Mouse (Mus musculus) layer of hippocampus, adult 2 months (tissue): ENCODE measurements around the gene Cdk5rap3. TPM values are rescaled to one million over a fixed set of nuclear protein-coding genes. Genes with fewer than 3 reads are reported as not detected.

Experiments used
- DNase-seq, 2 experiments: peaks; one replicate each; pipeline ENCODE4 v3.0.0; 2022; ENCODE audit warnings: low spot score in 2 of 2
- H3K27ac ChIP-seq: fragments of 200-600 bp; 2 replicates; pipeline ENCODE4 v1.8.1; 2022
- H3K4me3 ChIP-seq: fragments of 200-600 bp; 2 replicates; pipeline ENCODE4 v1.8.1; 2022; ENCODE audit warnings: mild to moderate bottlenecking
- CTCF ChIP-seq: fragments of 200-600 bp; conservative IDR thresholded peaks from 2 replicates; pipeline ENCODE4 v1.8.1; 2022; ENCODE audit warnings: antibody characterized with exemption, mild to moderate bottlenecking, moderate library complexity
- total RNA-seq, 2 experiments: library from RNA; stranded (reverse); gene quantifications; 2 replicates each; pipeline ENCODE4 v1.2.3; 2021

The Cdk5rap3 gene
- total RNA-seq, 2 experiments from 2014 or later, result 34.5 to 41.6 TPM

DNA sequence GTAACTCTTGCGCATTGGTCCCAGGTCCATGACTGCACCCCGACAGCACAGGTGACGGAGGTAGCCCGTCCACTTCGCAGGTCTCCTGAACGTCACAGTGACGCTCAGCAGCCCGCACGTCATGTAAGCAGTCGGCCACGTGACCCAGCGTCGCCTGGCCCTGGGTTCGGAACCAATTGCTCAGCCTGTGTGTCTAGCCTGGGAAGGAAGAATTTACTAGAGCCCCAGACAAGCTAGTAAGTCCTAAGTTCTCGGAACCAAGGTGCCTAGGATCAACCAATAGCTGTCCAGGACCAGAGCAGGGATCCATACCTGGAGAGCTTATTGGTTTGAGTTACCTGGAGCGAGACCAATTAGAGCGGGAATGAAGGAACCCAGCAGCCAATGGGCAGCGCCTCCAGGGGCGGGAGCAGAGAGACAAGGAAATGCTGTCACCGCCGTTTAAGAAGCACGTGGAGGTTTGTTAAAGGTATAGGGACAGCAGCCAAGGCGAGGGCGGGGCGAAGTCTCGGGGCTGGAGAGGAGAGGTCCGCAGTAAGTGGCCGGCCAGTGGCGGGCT is 27.5 kb upstream of the Cdk5rap3 start, which contains the start of gene Pnpo:
Pnpo (minus strand) TSS at position 241 of the 559 bp plus-strand sequence.
- Histone ChIP-seq H3K4me3 (peak within 1 kb of the TSS; percentile 84), H3K27ac (peak within 1 kb of the TSS; percentile 87)
- TF ChIP-seq CTCF, result no peak
- DNase-seq, result peak; percentile 88 to 96

DNA sequence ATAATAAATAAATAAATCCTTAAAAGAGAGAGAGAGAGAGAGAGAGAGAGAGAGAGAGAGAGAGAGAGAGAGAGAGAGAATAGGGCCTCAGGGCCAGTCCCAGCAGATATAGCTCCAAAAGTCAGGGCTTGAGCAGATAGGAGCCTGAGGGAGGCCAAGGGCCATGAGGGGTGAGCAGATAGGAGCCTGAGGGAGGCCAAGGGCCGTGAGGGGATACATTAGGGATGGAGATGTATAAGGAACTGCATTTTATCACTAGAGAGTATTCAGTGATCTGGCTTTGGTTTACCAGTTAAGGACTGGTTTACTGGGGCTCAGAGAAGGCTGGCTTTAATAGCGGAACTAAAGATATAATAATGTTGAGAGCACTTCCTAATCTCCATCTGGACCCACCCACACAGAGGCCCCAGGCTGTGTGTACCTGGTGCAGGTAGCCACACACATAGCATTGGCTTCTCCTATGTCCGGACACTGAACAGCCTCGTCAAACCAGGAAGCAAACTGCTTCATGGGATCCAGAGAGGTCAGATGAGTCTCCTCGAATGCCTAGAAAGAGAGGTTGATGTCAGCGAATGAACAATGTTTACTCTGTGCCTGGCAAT is 25.8 kb upstream of the Cdk5rap3 start:
- no peak for DNase-seq
- Histone ChIP-seq H3K4me3 (no peak overlapping the region), H3K27ac (no peak overlapping the region)
- TF ChIP-seq CTCF, result no peak

GRCm38 (mm10) chr11:96940578-96941465 is 24.5 kb upstream of the Cdk5rap3 start:
- no peak for DNase-seq
- no peak for TF ChIP-seq CTCF
- H3K4me3 ChIP-seq, result no peak overlapping the region
- H3K27ac ChIP-seq, result no peak overlapping the region

GRCm38 (mm10) chr11:96938426-96938800 is 22.1 kb upstream of the Cdk5rap3 start:
- H3K27ac ChIP-seq, result no peak overlapping the region
- no peak overlapping the region for H3K4me3 ChIP-seq
- no peak for DNase-seq
- no peak for TF ChIP-seq CTCF

GRCm38 (mm10) chr11:96937549-96938425 is 21.5 kb upstream of the Cdk5rap3 start:
- Histone ChIP-seq H3K4me3 (no peak overlapping the region), H3K27ac (no peak overlapping the region)
- peak; percentile 79 for TF ChIP-seq CTCF
- DNase-seq, result no peak

DNA sequence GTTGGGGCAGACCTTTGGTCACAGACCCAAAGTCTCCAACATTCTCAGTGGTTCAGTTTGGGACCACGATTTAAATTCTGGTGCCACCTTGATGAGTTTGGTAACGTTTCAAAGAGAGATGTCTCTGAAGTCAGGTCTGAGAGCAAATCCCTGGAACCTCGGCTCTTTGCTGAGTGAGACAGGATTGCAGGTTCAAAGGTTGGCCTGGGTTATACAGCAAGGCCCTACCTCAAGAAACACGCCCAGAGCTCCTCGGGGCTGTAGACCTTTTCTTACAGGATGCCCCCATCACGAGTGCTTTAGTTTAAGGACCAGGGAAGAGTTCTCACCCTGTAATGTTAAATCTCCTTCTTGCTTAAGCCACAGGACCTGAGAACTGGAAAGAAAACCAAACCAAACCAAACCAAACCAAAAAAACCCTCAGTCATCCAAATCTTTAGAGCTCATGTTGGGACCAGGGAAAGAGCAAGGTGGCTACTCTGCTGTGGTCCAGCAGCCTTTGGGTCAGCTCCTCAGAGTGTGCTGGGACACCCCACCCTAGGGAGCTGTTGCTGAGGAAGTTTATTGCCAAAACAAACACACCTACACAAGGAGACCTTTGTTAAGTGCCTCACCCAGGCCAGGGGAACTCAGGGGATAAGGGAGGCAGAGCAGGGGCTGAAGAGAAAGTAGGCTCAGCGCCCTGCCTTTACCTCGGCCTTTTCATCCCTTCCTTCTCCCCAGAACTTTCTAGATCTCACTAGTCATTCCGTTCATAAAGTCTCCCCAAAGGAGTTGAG is 19.8 kb upstream of the Cdk5rap3 start:
- TF ChIP-seq CTCF, result no peak
- DNase-seq, result no peak
- H3K27ac ChIP-seq, result no peak overlapping the region
- H3K4me3 ChIP-seq, result no peak overlapping the region

GRCm38 (mm10) chr11:96934921-96935356 is 18.6 kb upstream of the Cdk5rap3 start:
- H3K4me3 ChIP-seq, result peak overlapping the region; percentile 8; the same call in 1 of the 2 replicates
- H3K27ac ChIP-seq, result peak overlapping the region; percentile 64; the same call in 1 of the 2 replicates
- TF ChIP-seq CTCF, result no peak
- peak in 1 of 2 experiments; percentile 41 for DNase-seq

- H3K4me3 ChIP-seq, result no peak overlapping the region
- H3K27ac ChIP-seq, result no peak overlapping the region
- DNase-seq, result no peak
- no peak for TF ChIP-seq CTCF
Measured at GRCm38 (mm10) chr11:96933562-96934276, 17.4 kb upstream of the Cdk5rap3 start.

DNA sequence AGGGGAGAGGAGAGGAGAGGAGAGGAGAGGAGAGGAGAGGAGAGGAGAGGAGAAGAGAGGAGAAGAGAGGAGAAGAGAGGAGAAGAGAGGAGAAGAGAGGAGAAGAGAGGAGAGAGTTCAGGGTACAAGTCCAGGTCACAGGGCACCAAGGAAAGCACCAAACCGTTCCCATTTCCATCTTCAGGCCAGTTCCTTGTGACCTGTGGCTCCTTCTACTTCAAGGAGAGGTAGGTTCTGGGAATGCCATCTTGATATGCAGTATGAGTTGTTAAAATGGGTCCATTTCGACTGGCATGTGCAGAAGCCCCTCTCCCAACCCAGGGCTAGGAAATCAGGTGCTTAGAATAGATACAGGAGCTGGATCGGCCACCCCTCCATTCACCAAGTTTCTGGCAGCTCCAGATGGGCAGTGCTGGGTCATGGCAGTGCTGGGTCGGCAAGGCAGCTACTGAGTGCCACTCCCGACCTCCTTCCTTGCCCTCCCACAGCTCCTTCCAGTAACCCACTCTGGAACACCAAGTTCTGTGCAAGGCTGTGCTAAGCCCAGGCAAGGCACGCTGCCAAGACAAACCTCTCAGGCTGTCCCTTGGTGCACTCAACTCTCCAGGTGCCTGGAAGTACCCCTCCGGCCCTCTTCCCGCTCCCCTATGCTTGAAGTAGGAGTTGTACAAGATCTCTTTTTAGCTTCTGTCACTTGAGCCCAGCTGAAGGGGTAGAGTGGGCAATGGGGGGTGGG is 15.2 kb upstream of the Cdk5rap3 start:
- H3K27ac ChIP-seq, result no peak overlapping the region
- no peak overlapping the region for H3K4me3 ChIP-seq
- no peak for TF ChIP-seq CTCF
- no peak for DNase-seq

- no peak for TF ChIP-seq CTCF
- no peak overlapping the region for H3K4me3 ChIP-seq
- no peak for DNase-seq
- H3K27ac ChIP-seq, result no peak overlapping the region
Measured at GRCm38 (mm10) chr11:96929766-96930331, 13.6 kb upstream of the Cdk5rap3 start.
